In genomic region chr3:9342167-9342566, GRCm38 (mm10) we compare ENCODE assay signal across 23 mouse cellular contexts.
A peak's percentile ranks its signal among the peaks of the same experiment; 100 is the strongest.
DNase-seq lines count a peak whose midpoint lies in the region; ATAC-seq and TF ChIP-seq lines count a peak whose summit lies in the region.
"Had no signal": no experiment of that assay in that cellular context is flagged by ENCODE, and none has a peak within 500 bp of the region (broad histone marks: within the 10 kb centered on the region; RNA-seq: fewer than 3 reads in every experiment).

No protein-coding gene starts in this region.

- no peak for ATAC-seq in lung, embryonic 14.5 days (ENCODE audit: insufficient read depth)
- peak; percentile 71 for ATAC-seq in lung, embryonic 16.5 days (ENCODE audit: low read depth)
- ATAC-seq: forebrain, embryonic 14.5 days had no signal

- 0 out of 2 replicates have a peak, but pooled peaks cover 4% of the 10 kb centered on the region for H3K4me1 ChIP-seq in lung, embryonic 14.5 days (ENCODE audit: insufficient read depth)
- peaks cover 3% of the 10 kb centered on the region; the same call in 1 of the 2 replicates for H3K4me1 ChIP-seq in lung, adult 2 months (ENCODE audit: control insufficient read depth, insufficient read depth, low read length)
- H3K4me1 ChIP-seq in lung, embryonic 16.5 days (replicated peaks; ENCODE audit: control insufficient read depth, insufficient read depth, low read length): peaks cover 25% of the 10 kb centered on the region

- H3K27me3 ChIP-seq in lung, embryonic 14.5 days (ENCODE audit: insufficient read depth, low read length): no peaks in the 10 kb centered on the region
- H3K27me3 ChIP-seq in lung, embryonic 16.5 days (ENCODE audit: control insufficient read depth, insufficient read depth, low read depth, low read length): no peaks in the 10 kb centered on the region; the same call in 1 of the 2 replicates

- H3K9ac ChIP-seq in lung, embryonic 14.5 days: no peak overlapping the region
- H3K9ac ChIP-seq in lung, embryonic 16.5 days (ENCODE audit: low read length): no peak overlapping the region
- H3K9ac ChIP-seq: embryonic facial prominence, embryonic 13.5 days; embryonic facial prominence, embryonic 15.5 days; forebrain, embryonic 12.5 days had no signal

- no peaks in the 10 kb centered on the region for H3K9me3 ChIP-seq in lung, embryonic 14.5 days (ENCODE audit: low read depth, low read length)
- H3K9me3 ChIP-seq in lung, embryonic 16.5 days (ENCODE audit: control insufficient read depth, low read length): no peaks in the 10 kb centered on the region
- H3K9me3 ChIP-seq: embryonic facial prominence, embryonic 13.5 days; embryonic facial prominence, embryonic 15.5 days; forebrain, embryonic 10.5 days; forebrain, embryonic 12.5 days had no signal

- no peaks in the 10 kb centered on the region for H3K36me3 ChIP-seq in lung, embryonic 14.5 days (ENCODE audit: insufficient read depth)
- no peaks in the 10 kb centered on the region for H3K36me3 ChIP-seq in lung, embryonic 16.5 days (ENCODE audit: control insufficient read depth, insufficient read depth, low read length)
- H3K36me3 ChIP-seq: embryonic facial prominence, embryonic 13.5 days; embryonic facial prominence, embryonic 15.5 days; forebrain, embryonic 10.5 days; forebrain, embryonic 12.5 days had no signal

- no peak overlapping the region for H3K27ac ChIP-seq in lung, embryonic 14.5 days (ENCODE audit: low read depth)
- no peak overlapping the region for H3K27ac ChIP-seq in lung, embryonic 16.5 days (ENCODE audit: low read length)
- H3K27ac ChIP-seq: embryonic facial prominence, embryonic 13.5 days; embryonic facial prominence, embryonic 15.5 days; forebrain, embryonic 10.5 days; forebrain, embryonic 12.5 days had no signal

- DNase-seq in lung, embryonic 14.5 days: peak; percentile 16
- no peak for DNase-seq in lung, adult 2 months
- DNase-seq in lung, postnatal 4 days: no peak
- DNase-seq in lung, postnatal 25 days (ENCODE audit: low spot score): peak; percentile 8
- DNase-seq in lung, postnatal 36 days: peak; percentile 60
- DNase-seq in kidney, postnatal 25 days: no peak
- DNase-seq: adrenal gland, adult 2 months; adrenal gland, postnatal 10 days; adrenal gland, postnatal 25 days; cerebellum, adult 11 months; cerebellum, adult 18-20 months; cerebellum, adult 8-10 months; cerebellum, adult 9-11 months; cerebellum, postnatal 14 days; cerebellum, postnatal 36 days; embryo, embryonic 11 days had no signal

- no peak for TF ChIP-seq CTCF in lung, embryonic 14.5 days (IDR thresholded peaks at IDR 0.05; ENCODE audit: low read depth)
- TF ChIP-seq CTCF in lung, adult 2 months (IDR thresholded peaks at IDR 0.05; ENCODE audit: insufficient read depth, low read length): no peak

- no peak overlapping the region for H3K4me2 ChIP-seq in lung, embryonic 14.5 days
- H3K4me2 ChIP-seq in lung, embryonic 16.5 days (ENCODE audit: low read depth, low read length): no peak overlapping the region
- H3K4me2 ChIP-seq: embryonic facial prominence, embryonic 13.5 days; embryonic facial prominence, embryonic 15.5 days; forebrain, embryonic 12.5 days had no signal

- 58% methylated on average over 3 of the region's 3 CpGs for WGBS in lung, embryonic 14.5 days
- WGBS in lung, adult 2 months: 70% methylated on average over 3 of the region's 3 CpGs
- 72% methylated on average over 3 of the region's 3 CpGs for WGBS in lung, embryonic 16.5 days

- no peak for TF ChIP-seq POLR2A in lung, adult 2 months (IDR thresholded peaks at IDR 0.05; ENCODE audit: borderline replicate concordance, extremely low read depth, low read depth, low read length)

- no peak overlapping the region for H3K4me3 ChIP-seq in lung, embryonic 14.5 days (ENCODE audit: low read depth, low read length)
- H3K4me3 ChIP-seq in lung, adult 2 months (replicated peaks; ENCODE audit: extremely low read depth, low read depth, low read length): no peak overlapping the region
- no peak overlapping the region for H3K4me3 ChIP-seq in lung, embryonic 16.5 days (ENCODE audit: low read length)
- H3K4me3 ChIP-seq: embryonic facial prominence, embryonic 13.5 days; embryonic facial prominence, embryonic 15.5 days; erythroblast, embryonic 14.5 days; forebrain, embryonic 10.5 days; forebrain, embryonic 12.5 days had no signal

Comparison
In these comparisons a context has a peak if more than half of its experiments do, and no peak if none do; other contexts are left out.
1. DNase-seq: peak in lung, embryonic 14.5 days (single experiment), lung, postnatal 25 days (single experiment) and lung, postnatal 36 days (single experiment); none in lung, adult 2 months (single experiment), lung, postnatal 4 days (0 of 2) and kidney, postnatal 25 days (0 of 2).